ENCODE assay signal across 8 mouse cellular contexts in the genomic region with DNA sequence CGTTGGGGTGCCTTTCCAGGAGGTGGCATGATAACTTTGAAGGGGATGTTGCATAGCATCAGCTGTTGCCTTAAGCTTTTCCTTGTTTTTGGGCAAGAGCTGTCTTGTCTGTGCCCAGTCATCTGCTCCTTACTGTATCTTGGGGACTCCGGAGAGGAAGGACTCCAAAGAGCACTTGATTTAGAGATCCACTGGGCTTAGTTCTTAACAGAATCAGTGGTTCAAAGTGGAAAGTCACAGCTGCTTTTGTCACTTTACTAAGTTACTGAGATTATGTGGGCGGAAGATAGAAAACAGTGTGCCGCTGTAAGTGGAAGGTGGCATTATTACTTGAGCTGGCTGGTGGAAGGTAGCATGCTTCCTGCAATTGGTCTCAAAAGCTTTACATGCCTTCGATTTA. TPM values are rescaled to one million over a fixed set of nuclear protein-coding genes. Genes with fewer than 3 reads are reported as not detected.
DNase-seq lines count a peak whose midpoint lies in the region; ATAC-seq lines count a peak whose summit lies in the region.

No protein-coding gene starts in this region.

- intact Hi-C loops in heart, postnatal 10 days (cut with DNase I) = loop anchor here (2.0 to 5.0 kb wide), 3 partner anchors 52 to 687 kb away; no protein-coding TSS in a partner anchor
- intact Hi-C loops in left cerebral cortex, postnatal 25 days (cut with DNase I) = loop anchor here (5.0 to 10.0 kb wide), 7 partner anchors 53 to 872 kb away; no protein-coding TSS in a partner anchor

- 53% methylated on average over 5 of the region's 5 CpGs for WGBS in heart, embryonic 15.5 days
- 58% methylated on average over 5 of the region's 5 CpGs for WGBS in forebrain, embryonic 16.5 days
- 77% methylated on average over 5 of the region's 5 CpGs for WGBS in macrophage (ENCODE audit: missing documents)

- no peaks in the 10 kb centered on the region for H3K27me3 ChIP-seq in heart, embryonic 15.5 days
- H3K27me3 ChIP-seq in forebrain, embryonic 16.5 days (replicated peaks; ENCODE audit: control insufficient read depth, insufficient read depth, low read length) = no peaks in the 10 kb centered on the region

- H3K4me2 ChIP-seq in heart, embryonic 15.5 days = peak overlapping the region; percentile 86
- H3K4me2 ChIP-seq in forebrain, embryonic 16.5 days (ENCODE audit: low read length) = peak overlapping the region; percentile 67

- peaks cover 79% of the 10 kb centered on the region for H3K79me2 ChIP-seq in macrophage (ENCODE audit: inconsistent target)

- no peaks in the 10 kb centered on the region for H3K9me3 ChIP-seq in heart, embryonic 15.5 days (replicated peaks)
- H3K9me3 ChIP-seq in forebrain, embryonic 16.5 days (ENCODE audit: control insufficient read depth, low read length) = no peaks in the 10 kb centered on the region

- ATAC-seq in heart, embryonic 15.5 days (replicated peaks; ENCODE audit: insufficient number of reproducible peaks, insufficient read depth, low FRiP score, low read depth) = no peak
- ATAC-seq in CD4-positive, CD25-positive, alpha-beta regulatory T cell, adult 4 months = peak; percentile 8
- no peak for ATAC-seq in forebrain, embryonic 16.5 days

- no peaks in the 10 kb centered on the region for H3K36me3 ChIP-seq in heart, embryonic 15.5 days
- no peaks in the 10 kb centered on the region for H3K36me3 ChIP-seq in forebrain, embryonic 16.5 days (ENCODE audit: control insufficient read depth, insufficient read depth)
- H3K36me3 ChIP-seq in macrophage (ENCODE audit: inconsistent target) = no peaks in the 10 kb centered on the region

- peak overlapping the region; percentile 84 for H3K4me3 ChIP-seq in heart, embryonic 15.5 days
- H3K4me3 ChIP-seq in forebrain, embryonic 16.5 days (replicated peaks; ENCODE audit: low read length) = peak overlapping the region; percentile 89
- H3K4me3 ChIP-seq in macrophage (ENCODE audit: inconsistent target) = peak overlapping the region; percentile 35; the same call in 1 of the 2 replicates

- H3K4me1 ChIP-seq in heart, embryonic 15.5 days (replicated peaks) = peaks cover 31% of the 10 kb centered on the region
- peaks cover 20% of the 10 kb centered on the region for H3K4me1 ChIP-seq in forebrain, embryonic 16.5 days (replicated peaks; ENCODE audit: control insufficient read depth, insufficient read depth, low read length)

- peak overlapping the region; percentile 92; the same call in 1 of the 2 replicates for H3K9ac ChIP-seq in heart, embryonic 15.5 days
- H3K9ac ChIP-seq in forebrain, embryonic 16.5 days (replicated peaks; ENCODE audit: low read depth, low read length) = peak overlapping the region; percentile 75; the same call in 1 of the 2 replicates

- DNase-seq in heart, postnatal 10 days = no peak
- DNase-seq in adrenal gland, adult 8-10 months = no peak
- no peak for DNase-seq in gastrocnemius, postnatal 25 days
- no peak for DNase-seq in left cerebral cortex, postnatal 25 days (ENCODE audit: low spot score in 2 of 2)

- peak overlapping the region; percentile 98 for H3K27ac ChIP-seq in heart, embryonic 15.5 days
- H3K27ac ChIP-seq in forebrain, embryonic 16.5 days (ENCODE audit: low read length) = no peak overlapping the region; the same call in 1 of the 2 replicates
- H3K27ac ChIP-seq in macrophage = no peak overlapping the region

RNA-seq across cellular contexts. Expression of gene Jarid2, which starts 5.2 kb away (rescaled TPM):
- polyA plus RNA-seq in heart, embryonic 15.5 days (2015; fragmentation: Nextera tagmentation; extraction: Ambion mirVana) = 19.0 and 21.6 TPM in 2 replicates
- 10 to 100 TPM; 49.5 to 65.3 TPM for total RNA-seq in heart, postnatal 10 days (2021)
- polyA plus RNA-seq in CD4-positive, CD25-positive, alpha-beta regulatory T cell, adult 4 months (2017; shearing (Covaris generic)) = 10 to 100 TPM; 42.0 to 56.3 TPM
- polyA plus RNA-seq in forebrain, embryonic 16.5 days (2015; fragmentation: Nextera tagmentation; extraction: Ambion mirVana) = 36.6 and 37.5 TPM in 2 replicates
- total RNA-seq in macrophage (2018; cell fraction: chromatin; rRNA removed) = 100 to 1,000 TPM in 5 of 26 experiments, 10 to 100 TPM in 21; 49.8 to 237 (median 70.5) TPM
- total RNA-seq in macrophage (2018; cell fraction: cytosol; rRNA removed) = 10 to 100 TPM in 19 of 26 experiments, 1 to 10 TPM in 7; 7.7 to 34.1 (median 13.2) TPM
- total RNA-seq in macrophage (2018; cell fraction: nucleus; rRNA removed) = 100 to 1,000 TPM in 3 of 26 experiments, 10 to 100 TPM in 23; 40.2 to 196 (median 59.1) TPM
- polyA plus RNA-seq in macrophage (2018) = 8.4 to 10.6 TPM (median 10.0 TPM) in 3 replicates
- 10 to 100 TPM; 32.9 to 48.1 (median 37.8) TPM for total RNA-seq in adrenal gland, adult 8-10 months (2022)
- 10 to 100 TPM; 23.0 to 27.5 TPM for total RNA-seq in gastrocnemius, postnatal 25 days (2021)
- 10 to 100 TPM; 34.4 to 35.7 TPM for total RNA-seq in left cerebral cortex, postnatal 25 days (2021)

Comparison
In these comparisons a context has a peak if more than half of its experiments do, and no peak if none do; other contexts are left out.
1. H3K4me3 ChIP-seq: peak in every context shown above with its lines; median percentile 89 in forebrain, embryonic 16.5 days; 84 in heart, embryonic 15.5 days; 35 in macrophage.